Mouse (Mus musculus) frontal cortex, postnatal 14 days (tissue): ENCODE measurements around the gene Lrrc59.
A peak's percentile ranks its signal among the peaks of the same experiment; 100 is the strongest.
"Not testable (repeated sequence)": the region's sequence is repeated elsewhere in the genome, so short reads cannot be mapped to it uniquely, and the experiment has no call there.

Experiments used
- DNase-seq, 2 experiments: peaks; one replicate each; pipeline ENCODE4 v3.0.0; 2022; ENCODE audit warnings: low spot score in 2 of 2

Gene Lrrc59

DNA sequence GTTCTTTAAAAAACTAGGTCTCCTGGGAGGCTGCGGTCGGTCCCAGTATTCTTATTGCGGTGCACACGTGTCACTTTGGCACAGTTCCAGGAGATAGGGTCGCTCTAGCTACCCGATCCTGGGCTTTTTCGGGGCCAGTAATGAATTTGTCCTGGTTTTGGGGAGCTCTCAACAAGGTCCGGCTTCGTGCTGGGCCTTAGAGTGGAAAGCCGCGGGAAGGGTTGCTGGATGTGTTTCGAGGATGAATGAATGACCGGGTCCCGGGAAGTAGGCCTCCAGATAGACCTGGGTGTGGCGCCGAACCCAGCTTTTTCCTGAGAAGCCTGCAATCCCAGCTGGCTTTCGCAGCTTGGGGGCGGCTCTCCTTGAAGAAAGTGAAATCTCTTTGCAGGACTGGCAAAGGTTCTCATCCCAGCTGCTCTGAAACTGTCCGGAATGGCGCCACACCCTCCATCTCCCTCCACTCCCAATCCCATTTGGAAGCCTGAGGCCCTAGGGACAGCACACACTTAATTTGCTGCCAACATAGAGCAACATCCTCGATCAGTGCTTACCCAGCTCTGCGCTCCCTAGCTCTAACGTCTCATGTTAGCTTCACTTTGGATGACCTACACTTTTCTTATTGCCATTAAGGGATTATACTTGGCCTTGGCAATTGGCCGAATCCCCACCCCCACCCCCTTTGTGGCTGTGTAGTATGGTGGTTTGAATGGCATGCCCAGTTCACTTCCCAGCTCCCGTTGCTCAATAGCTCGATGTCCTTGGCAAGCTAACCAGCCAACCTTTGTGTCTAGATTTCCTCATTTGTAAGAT lies 838 bp downstream of the Lrrc59 start:
- DNase-seq, result peak in 1 of 2 experiments; percentile 15

DNA sequence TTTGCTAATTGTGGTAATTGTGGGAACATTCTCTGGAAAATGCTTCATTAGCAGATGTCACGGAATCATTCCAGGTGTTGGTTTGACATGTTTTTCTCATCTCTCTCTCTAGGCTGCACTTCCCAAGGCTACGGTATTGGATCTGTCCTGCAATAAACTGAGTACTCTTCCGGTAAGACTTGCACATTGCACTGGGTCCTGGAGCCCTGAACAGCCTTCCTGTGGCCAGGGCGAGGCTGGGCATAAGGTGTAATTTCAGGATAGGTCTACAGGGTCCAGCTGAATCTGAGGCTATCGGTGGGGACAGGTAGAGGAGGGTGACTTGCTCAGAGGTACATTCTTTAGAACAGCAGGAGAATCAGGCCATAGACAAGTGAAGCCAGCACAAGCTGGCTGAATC lies 2.4 kb downstream of the Lrrc59 start:
- DNase-seq, result no peak

GRCm38 (mm10) chr11:94632988-94633387 lies 3.4 kb downstream of the Lrrc59 start:
- DNase-seq, result no peak

GRCm38 (mm10) chr11:94634431-94634830 lies 4.9 kb downstream of the Lrrc59 start:
- DNase-seq, result no peak

- DNase-seq, result no peak
Measured at GRCm38 (mm10) chr11:94644461-94645219, 15.1 kb downstream of the Lrrc59 start.

DNA sequence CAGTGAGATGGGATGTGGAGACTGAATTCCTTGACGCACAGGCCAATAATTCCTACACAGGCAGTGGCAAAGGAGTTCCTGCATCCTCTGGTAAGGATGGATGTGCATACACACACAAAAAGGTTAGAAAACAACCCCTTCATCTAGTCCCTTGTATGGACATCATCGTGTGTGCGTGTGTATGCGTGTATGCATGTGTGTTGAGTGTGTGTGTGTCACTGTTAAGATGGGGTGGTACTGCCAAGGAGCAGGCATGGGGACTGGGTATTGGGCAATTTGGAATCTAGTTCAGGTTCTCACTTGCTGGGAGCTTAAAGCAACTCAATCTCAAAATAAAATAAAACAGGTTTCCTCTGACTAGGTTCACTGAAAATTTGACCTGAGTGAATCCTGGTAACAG lies 16.9 kb downstream of the Lrrc59 start:
- no peak for DNase-seq

GRCm38 (mm10) chr11:94651241-94651640 lies 21.7 kb downstream of the Lrrc59 start:
- not testable (repeated sequence) for DNase-seq

DNA sequence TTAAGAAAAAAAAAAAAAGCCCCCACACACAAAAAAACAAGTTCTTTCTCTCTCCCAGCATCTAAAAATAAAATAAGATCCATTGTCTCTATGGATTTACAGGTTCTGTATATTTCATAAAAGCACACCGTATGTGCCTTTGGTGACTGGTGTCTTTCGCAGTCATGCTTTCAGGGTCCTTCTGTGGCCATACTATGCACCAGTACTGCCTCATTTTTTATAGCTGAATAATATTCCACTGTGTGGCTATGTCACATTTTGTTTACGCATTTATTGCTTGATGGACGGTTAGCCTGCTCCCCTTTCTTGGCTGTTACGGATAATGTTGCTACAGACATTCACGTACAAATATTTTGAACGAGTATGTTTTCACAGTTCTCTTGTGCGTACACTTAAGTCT lies 23.4 kb downstream of the Lrrc59 start:
- no peak for DNase-seq

- DNase-seq, result peak; percentile 70 to 78
Measured at GRCm38 (mm10) chr11:94653663-94654436, 24.3 kb downstream of the Lrrc59 start, which contains the start of the genes Mrpl27 and Eme1. Gene Mrpl27, plus strand, starts transcription at chr11:94653767. Gene Eme1, minus strand, starts transcription at chr11:94653964.

GRCm38 (mm10) chr11:94661344-94661743 lies 31.8 kb downstream of the Lrrc59 start:
- no peak for DNase-seq

GRCm38 (mm10) chr11:94665281-94665680 lies 35.7 kb downstream of the Lrrc59 start:
- no peak for DNase-seq

DNA sequence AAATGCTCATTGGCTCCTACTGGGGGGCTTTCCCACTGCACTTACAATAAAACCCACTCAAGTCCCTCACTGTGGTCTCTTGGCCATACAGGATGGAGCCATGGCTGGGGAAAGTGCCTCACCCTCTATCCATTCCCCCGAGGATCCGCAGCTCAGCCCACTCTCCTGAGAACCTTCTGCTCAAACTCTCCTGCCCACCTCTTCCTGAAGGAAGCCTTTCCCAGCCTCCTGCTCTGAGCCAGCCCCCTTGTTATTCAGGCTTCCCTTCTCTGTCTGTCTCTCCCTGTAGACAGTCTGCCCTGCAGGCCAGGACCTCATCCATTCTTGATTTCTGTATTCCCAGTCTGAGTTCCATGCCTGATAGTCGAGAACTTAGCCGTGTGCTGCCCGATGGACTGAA lies 45.4 kb downstream of the Lrrc59 start:
- no peak for DNase-seq

DNA sequence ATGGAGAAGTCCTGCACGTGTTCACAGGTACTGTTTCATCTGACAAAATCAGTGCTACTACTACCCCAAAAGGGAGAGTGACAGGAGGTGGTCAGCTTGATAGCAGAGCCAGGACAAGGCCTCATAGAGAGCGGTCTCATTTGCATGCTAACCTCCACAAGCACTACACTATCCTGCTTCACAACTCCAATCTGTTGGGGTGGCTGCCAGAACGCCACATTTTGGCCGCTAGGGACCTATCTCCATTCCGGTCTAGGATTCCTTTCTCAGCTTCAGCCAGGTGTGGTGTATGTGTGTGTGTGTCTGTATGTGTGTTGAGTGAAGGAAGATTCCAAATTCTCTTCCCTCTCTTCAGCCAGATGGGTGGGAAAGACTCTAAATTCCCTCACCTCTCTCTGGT lies 45.9 kb downstream of the Lrrc59 start:
- DNase-seq, result no peak

- DNase-seq, result no peak
Measured at GRCm38 (mm10) chr11:94676308-94676707, 46.7 kb downstream of the Lrrc59 start.

DNA sequence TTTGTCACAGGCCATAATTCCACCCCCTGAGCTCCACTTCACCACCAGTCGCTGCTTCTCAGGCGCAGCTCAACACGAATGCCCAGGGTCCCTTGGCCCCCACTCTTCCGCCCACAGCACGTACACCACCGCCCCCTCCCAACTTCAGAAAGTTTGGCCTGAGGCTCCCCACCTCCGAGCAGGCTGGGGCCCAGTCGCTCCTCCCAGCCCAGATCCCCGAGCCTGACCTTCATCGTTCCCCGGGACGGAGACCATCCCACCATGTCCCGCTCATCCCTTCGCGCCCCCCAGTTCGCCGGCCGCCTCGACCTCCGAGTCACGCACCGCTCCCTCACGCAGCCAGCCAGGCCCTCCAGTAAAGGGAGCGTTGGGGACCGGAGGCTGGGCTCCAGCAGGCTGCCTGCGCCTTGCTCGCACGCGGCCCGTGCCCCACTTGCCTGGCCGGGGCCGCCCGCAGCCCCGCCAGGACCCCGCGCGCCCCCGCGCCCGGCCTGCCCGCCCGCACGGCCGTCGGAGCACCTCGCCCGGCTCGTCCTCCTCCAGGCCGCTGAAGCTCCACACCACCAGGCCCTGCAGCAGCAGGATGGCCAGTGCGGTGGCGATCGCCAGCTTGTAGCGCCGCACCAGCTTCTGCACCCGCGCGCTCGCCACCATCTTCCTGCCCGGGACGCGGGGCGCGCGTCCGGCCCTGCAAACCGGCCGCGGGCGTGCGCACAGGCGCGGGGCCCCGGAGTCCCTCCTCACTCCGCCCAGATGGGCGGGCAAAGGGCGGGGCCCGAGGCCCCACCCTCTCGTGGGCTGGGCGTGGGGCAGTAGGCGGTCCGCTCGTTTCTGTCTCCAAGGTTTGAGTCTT lies 47.4 kb downstream of the Lrrc59 start, which contains the start of gene Xylt2:
Xylt2 (minus strand) TSS at position 762 of the 853 bp plus-strand sequence.
- DNase-seq, result peak; percentile 76 to 84

DNA sequence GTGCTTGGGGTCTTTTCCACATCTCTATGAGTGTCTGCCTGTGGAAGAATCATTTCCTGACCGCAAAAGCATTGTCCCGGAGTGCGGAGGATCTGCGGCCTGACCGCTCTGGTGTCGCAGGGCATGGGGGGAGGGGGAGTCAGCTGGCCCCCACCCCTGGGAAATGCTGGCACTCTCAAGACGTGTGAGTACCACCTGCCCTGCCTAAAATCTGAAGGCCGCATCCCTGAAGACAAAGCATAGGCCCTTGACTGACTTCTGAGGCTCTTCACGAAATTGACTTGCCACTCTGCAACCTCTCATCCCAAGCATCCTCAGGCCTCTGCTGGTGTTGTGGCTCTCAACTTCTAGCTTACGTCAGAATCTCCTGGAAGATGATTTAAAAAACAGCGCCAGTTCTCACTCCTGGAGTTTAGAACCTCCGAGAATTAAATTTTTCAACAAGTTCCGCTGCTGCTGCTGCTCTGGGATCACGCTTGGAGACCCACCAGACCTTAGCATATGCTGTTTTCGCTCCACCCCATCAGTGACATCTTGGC lies 48.1 kb downstream of the Lrrc59 start:
- DNase-seq, result no peak

- DNase-seq, result no peak
Measured at GRCm38 (mm10) chr11:94680639-94681038, 51.1 kb downstream of the Lrrc59 start.

- DNase-seq, result no peak
Measured at GRCm38 (mm10) chr11:94681640-94682039, 52.1 kb downstream of the Lrrc59 start.

DNA sequence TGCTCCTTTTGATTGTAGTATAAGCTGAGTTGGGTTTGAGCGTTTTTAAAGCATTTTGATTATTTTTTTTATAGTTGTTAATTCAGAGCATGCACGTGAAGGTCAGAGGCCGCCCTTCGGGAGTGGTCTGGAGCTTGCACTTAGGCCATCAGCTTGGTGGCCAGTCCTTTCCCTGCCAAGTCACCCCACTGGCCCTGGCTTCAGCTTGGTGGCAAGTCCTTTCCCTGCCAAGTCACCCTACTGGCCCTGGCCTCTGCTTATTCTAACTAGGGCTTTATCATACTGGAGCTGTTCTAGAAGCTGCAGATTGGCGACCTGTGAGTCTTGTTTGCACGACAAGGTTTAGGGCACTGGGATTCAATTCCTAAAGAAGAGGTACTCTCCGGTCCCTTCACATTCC lies 52.9 kb downstream of the Lrrc59 start:
- DNase-seq, result no peak

DNA sequence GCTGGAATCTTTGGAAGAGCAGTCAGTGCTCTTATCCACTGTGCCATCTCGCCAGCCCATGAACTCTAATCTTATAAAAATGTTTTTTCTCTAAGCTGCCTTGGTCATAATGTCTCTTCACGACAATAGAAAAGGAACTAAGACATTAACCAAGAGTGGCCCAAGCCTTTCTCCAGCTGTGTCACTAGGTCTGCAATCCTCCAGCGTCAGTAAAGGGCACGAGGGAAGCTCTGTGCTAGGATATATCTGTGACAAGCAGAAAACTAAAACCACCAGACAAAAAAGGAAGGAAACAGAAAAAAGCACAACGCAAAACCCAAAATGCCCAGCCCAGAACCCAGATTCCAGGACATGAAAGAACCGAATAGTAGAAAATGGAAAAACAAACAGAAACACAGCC lies 57.6 kb downstream of the Lrrc59 start:
- no peak for DNase-seq

GRCm38 (mm10) chr11:94692502-94692901 lies 62.9 kb downstream of the Lrrc59 start:
- not testable (repeated sequence) for DNase-seq
